Mouse (Mus musculus): ENCODE measurements around the gene Fndc3c1. TPM values are rescaled to one million over a fixed set of nuclear protein-coding genes. Genes with fewer than 3 reads are reported as not detected.
"Not testable (repeated sequence)": the region's sequence is repeated elsewhere in the genome, so short reads cannot be mapped to it uniquely, and the experiment has no call there.

The Fndc3c1 gene
- polyA plus RNA-seq (2015; fragmentation: Nextera tagmentation; extraction: Ambion mirVana) = 10.2 and 13.0 TPM in 2 replicates

DNA sequence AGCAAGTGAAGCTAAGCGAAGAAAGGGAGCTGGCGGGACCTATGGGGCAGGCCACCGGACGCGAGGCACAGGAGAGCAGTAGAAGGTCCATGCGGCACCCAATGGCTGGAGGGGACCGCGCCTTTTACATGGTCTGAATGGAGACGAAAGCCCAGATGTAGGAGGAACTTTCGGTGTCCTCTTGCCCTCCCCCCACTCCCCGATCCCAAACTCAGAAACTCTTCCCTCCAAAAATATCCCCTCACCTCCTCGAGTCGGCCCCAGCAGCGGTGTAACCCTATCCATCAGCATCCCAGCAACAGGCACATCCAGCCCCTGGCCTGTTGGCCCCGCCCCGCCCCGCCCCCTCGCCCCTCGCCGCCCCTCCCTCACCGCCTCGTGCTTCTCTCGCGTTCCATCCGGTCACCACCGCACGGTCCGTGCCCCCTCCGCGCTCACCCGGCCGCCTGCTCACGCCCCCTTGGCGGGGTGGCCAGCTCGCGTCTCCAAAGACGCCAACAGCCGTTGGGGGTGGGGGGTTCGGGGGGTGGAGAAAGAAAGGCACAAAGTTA, at the start of gene Fndc3c1:
Fndc3c1 (minus strand) TSS at position 301 of the 551 bp plus-strand sequence.
- Histone ChIP-seq H3K9ac (no peak within 1 kb of the TSS), H3K4me1 (no peaks in the 10 kb centered on the region), H3K9me3 (replicated peaks) (no peaks in the 10 kb centered on the region), H3K27ac (replicated peaks) (no peak within 1 kb of the TSS), H3K36me3 (no peaks in the 10 kb centered on the region), H3K4me3 (replicated peaks) (peak within 1 kb of the TSS; percentile 47), H3K4me2 (replicated peaks) (peak within 1 kb of the TSS; percentile 61), H3K27me3 (peaks cover 20% of the 10 kb centered on the region)
- 25% methylated on average over 35 of the region's 39 CpGs for WGBS
- ATAC-seq (ENCODE audit: insufficient number of reproducible peaks, low FRiP score, low TSS enrichment, low read depth) = peak; percentile 91

DNA sequence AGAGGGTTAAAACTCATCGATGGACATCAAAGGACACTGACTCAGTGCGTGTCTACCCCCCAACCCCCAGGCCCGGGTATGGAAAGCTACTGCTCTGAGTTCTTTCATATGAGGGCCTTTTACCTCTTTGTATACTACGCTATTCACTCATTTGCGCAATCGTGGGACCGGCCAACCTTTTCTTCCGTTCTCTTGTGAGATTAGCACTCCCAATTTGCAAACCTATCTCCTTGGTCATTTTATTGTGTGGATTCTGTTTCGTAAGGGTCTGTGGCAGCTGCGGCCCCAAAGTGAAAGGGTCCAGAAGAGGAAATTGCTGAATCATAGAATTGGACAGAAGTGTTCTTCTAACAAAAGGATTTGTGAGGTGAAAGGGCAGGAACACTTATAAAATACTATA, 1.2 kb upstream of the Fndc3c1 start:
- 40% methylated on average over 10 of the region's 10 CpGs for WGBS
- Histone ChIP-seq H3K27me3 (peaks cover 20% of the 10 kb centered on the region), H3K9ac (no peak overlapping the region), H3K36me3 (no peaks in the 10 kb centered on the region), H3K4me1 (no peaks in the 10 kb centered on the region), H3K4me2 (replicated peaks) (no peak overlapping the region), H3K9me3 (replicated peaks) (no peaks in the 10 kb centered on the region), H3K27ac (replicated peaks) (no peak overlapping the region), H3K4me3 (replicated peaks) (no peak overlapping the region)
- no peak for ATAC-seq (ENCODE audit: insufficient number of reproducible peaks, low FRiP score, low TSS enrichment, low read depth)

DNA sequence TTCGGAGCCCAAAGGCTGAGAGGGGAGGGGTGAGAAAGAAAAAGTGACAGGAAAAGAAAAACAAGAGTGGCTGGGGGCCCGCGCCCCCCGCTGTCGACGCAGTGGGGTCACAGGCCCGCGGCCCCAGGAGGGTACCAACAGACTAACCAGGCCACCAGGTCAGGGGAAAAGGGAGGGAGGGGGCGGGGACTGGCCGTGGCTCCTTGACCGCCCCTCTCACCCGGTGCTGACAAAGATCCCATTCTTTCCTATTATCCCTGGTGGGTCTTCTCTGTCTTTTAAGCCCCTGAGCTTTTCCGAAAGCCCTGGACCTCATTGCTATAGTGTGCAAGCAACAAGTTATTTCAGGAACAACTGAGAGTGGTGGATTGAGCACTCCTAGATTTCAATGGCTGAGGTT, 470 bp upstream of the Fndc3c1 start:
- H3K4me3 ChIP-seq (replicated peaks) = peak overlapping the region; percentile 47
- H3K27ac ChIP-seq (replicated peaks) = no peak overlapping the region
- no peaks in the 10 kb centered on the region for H3K36me3 ChIP-seq
- no peak overlapping the region for H3K9ac ChIP-seq
- H3K27me3 ChIP-seq = peaks cover 20% of the 10 kb centered on the region
- no peaks in the 10 kb centered on the region for H3K4me1 ChIP-seq
- WGBS = 6% methylated on average over 12 of the region's 13 CpGs
- no peaks in the 10 kb centered on the region for H3K9me3 ChIP-seq (replicated peaks)
- H3K4me2 ChIP-seq (replicated peaks) = peak overlapping the region; percentile 61
- ATAC-seq (ENCODE audit: insufficient number of reproducible peaks, low FRiP score, low TSS enrichment, low read depth) = peak; percentile 24; the same call in 1 of the 2 replicates

DNA sequence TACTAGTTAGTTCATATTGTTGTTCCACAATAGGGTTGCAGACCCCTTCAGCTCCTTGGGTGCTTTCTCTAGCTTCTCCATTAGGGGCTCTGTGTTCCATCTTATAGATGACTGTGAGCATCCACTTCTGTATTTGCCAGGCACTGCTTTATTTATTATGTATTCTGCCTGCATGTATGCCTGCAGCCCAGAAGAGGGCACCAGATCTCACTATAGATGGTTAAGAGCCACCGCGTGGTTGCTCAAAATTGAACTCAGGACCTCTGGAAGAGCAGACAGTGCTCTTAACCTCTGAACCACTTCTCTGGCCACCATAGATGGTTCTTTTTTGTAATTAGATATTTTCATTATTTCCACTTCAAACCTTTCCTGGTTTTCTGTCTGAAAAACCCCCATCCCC, 5.3 kb downstream of the Fndc3c1 start:
- ATAC-seq (ENCODE audit: insufficient number of reproducible peaks, low FRiP score, low TSS enrichment, low read depth); H3K9me3 ChIP-seq (replicated peaks); H3K9ac ChIP-seq; H3K27ac ChIP-seq (replicated peaks); H3K36me3 ChIP-seq; H3K4me2 ChIP-seq (replicated peaks); H3K27me3 ChIP-seq; H3K4me3 ChIP-seq (replicated peaks); H3K4me1 ChIP-seq: not testable (repeated sequence)
- WGBS = 57% methylated on average over 2 of the region's 2 CpGs

DNA sequence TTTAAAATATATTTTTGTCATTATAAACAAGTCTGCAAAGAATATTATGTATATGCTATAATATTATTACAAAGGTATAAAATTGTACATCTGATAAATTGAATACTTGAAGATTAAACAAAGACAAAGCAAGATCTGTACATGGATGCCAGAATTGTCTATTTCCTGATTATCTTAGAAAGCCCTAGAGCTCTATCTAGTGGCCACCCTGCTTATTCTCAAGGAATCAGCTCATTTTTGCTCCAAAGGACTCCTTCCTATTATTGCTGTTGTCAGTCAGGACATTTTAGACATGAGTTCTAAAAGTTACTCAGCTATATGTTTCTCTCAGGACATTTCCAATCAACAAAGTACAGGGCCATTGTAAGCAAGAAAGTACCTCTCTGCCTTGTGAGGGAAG, 99.9 kb downstream of the Fndc3c1 start:
- no peak overlapping the region for H3K4me2 ChIP-seq (replicated peaks)
- no peak overlapping the region for H3K4me3 ChIP-seq (replicated peaks)
- no peaks in the 10 kb centered on the region for H3K9me3 ChIP-seq (replicated peaks)
- ATAC-seq (ENCODE audit: insufficient number of reproducible peaks, low FRiP score, low TSS enrichment, low read depth) = no peak
- no peaks in the 10 kb centered on the region for H3K27me3 ChIP-seq
- no peaks in the 10 kb centered on the region for H3K36me3 ChIP-seq
- H3K9ac ChIP-seq = no peak overlapping the region
- H3K27ac ChIP-seq (replicated peaks) = no peak overlapping the region
- H3K4me1 ChIP-seq = no peaks in the 10 kb centered on the region

DNA sequence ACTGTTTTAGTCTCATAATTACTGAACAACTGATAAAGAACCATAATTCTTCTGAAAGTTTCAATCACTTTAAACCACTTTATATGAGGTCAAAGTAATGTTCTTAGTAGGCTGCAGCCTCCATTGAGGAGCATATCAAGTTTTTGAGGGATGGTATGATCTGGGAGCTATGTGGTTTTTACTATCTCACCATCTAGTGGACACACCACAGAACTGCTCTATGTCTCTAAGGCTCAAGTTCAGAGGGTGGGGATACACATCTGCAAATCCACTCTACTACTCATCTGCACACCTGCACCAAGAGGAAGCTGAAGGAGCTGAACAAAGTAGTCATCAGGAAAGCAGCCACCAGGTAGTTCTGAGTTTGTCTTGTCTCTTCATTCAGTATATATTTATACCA, 104.6 kb downstream of the Fndc3c1 start:
- Histone ChIP-seq H3K4me3 (replicated peaks) (no peak overlapping the region), H3K27me3 (no peaks in the 10 kb centered on the region), H3K9me3 (replicated peaks) (no peaks in the 10 kb centered on the region), H3K4me1 (no peaks in the 10 kb centered on the region), H3K36me3 (no peaks in the 10 kb centered on the region), H3K9ac (no peak overlapping the region), H3K4me2 (replicated peaks) (no peak overlapping the region), H3K27ac (replicated peaks) (no peak overlapping the region)
- ATAC-seq (ENCODE audit: insufficient number of reproducible peaks, low FRiP score, low TSS enrichment, low read depth) = no peak

Small RNA genes within 50 kb of the gene (microRNA-seq; reads per million reads assigned to microRNA genes)
- not detected for gene Gm27428 (ENCODE audit: borderline number of aligned reads)

Other genes with a start within 250 kb of the Fndc3c1 start
- not detected in 2 replicates for gene Fnd3c2, start 230.0 kb downstream of the Fndc3c1 start, polyA plus RNA-seq (2015; fragmentation: Nextera tagmentation; extraction: Ambion mirVana)
- 0.12 TPM in 1 of 2 replicates, not detected in the other for gene Gm5127, start 97.8 kb upstream of the Fndc3c1 start, polyA plus RNA-seq (2015; fragmentation: Nextera tagmentation; extraction: Ambion mirVana)
- 1.6 and 1.8 TPM in 2 replicates for gene Cysltr1, start 118.3 kb upstream of the Fndc3c1 start, polyA plus RNA-seq (2015; fragmentation: Nextera tagmentation; extraction: Ambion mirVana)

All from embryonic facial prominence, embryonic 15.5 days (tissue).